In the genomic region with DNA sequence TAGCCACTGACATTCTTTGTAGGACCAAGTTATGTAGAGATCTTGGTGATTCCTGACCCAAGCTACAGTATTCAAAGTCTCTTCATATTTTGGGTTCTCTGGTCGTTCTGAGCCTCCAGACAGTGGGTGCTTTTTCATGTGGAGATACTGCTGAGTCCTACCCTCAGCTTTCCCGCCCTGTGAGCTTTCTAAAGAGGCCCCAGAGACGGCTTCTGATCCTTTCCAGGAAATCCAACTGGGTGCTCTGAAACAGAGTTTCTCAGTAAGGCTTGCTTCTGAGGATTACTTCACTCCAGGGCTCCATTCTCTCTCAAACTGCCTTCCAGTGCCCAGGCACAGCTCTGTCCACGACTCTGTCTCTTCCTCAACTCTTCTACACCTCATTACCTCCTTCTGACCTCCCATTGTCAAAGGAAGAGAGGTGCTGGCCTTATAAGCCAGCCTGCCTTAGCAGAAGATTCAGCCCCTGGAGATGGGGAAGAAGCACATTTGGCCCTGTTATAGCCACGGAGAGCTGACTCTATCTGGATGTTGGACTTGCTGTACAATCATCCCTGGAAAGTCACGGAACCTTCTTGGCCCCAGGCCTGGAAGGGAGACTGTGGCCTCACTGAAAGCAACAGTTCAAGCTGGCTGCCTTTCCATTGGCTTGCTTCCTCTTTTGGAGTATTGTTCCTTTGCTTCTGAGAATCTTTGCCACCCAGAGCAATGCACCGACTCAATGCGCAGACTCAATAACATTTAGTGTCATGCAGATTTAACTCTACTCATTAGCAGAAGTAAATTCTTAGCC, we compare ENCODE assay signal across 11 mouse cellular contexts.
DNase-seq lines count a peak whose midpoint lies in the region; ATAC-seq lines count a peak whose summit lies in the region.
"Had no signal": no experiment of that assay in that cellular context is flagged by ENCODE, and none has a peak within 500 bp of the region (broad histone marks: within the 10 kb centered on the region; RNA-seq: fewer than 3 reads in every experiment).

No protein-coding gene starts in this region.

- H3K27ac ChIP-seq in forebrain, embryonic 10.5 days: 0 out of 2 replicates have a peak overlapping the region, but pooled peaks have one; percentile 51
- H3K27ac ChIP-seq in forebrain, embryonic 14.5 days (ENCODE audit: low read depth, low read length): no peak overlapping the region
- no peak overlapping the region for H3K27ac ChIP-seq in neural tube, embryonic 15.5 days (replicated peaks)
- H3K27ac ChIP-seq: midbrain, embryonic 12.5 days had no signal

- intact Hi-C loops in heart, postnatal 14 days (cut with DNase I): no loop called here

- ATAC-seq in forebrain, embryonic 14.5 days: no peak
- ATAC-seq in neural tube, embryonic 15.5 days (ENCODE audit: low FRiP score): no peak

- H3K4me1 ChIP-seq in forebrain, embryonic 10.5 days: no peaks in the 10 kb centered on the region
- H3K4me1 ChIP-seq in forebrain, embryonic 14.5 days (ENCODE audit: control insufficient read depth, insufficient read depth, low read length): no peaks in the 10 kb centered on the region
- no peaks in the 10 kb centered on the region for H3K4me1 ChIP-seq in neural tube, embryonic 15.5 days
- H3K4me1 ChIP-seq: midbrain, embryonic 12.5 days had no signal

- DNase-seq in forebrain, embryonic 10.5 days (ENCODE audit: extremely low spot score, low spot score): no peak
- DNase-seq in forebrain, embryonic 14.5 days (ENCODE audit: low spot score): no peak
- DNase-seq in right cerebral cortex, postnatal 10 days (ENCODE audit: low spot score in 2 of 2): peak; percentile 39 to 42
- DNase-seq in right cerebral cortex, postnatal 14 days: no peak
- DNase-seq in heart, postnatal 14 days: peak; percentile 64
- DNase-seq in testis, postnatal 14 days (ENCODE audit: low spot score): peak; percentile 38
- no peak for DNase-seq in embryo, embryonic 10 days (ENCODE audit: low spot score)
- DNase-seq: B cell, adult 2 months; kidney, postnatal 14 days had no signal

- no peak overlapping the region for H3K4me2 ChIP-seq in forebrain, embryonic 14.5 days (ENCODE audit: low read length)
- no peak overlapping the region for H3K4me2 ChIP-seq in neural tube, embryonic 15.5 days
- H3K4me2 ChIP-seq: midbrain, embryonic 12.5 days had no signal

- H3K9me3 ChIP-seq in forebrain, embryonic 10.5 days: no peaks in the 10 kb centered on the region
- no peaks in the 10 kb centered on the region for H3K9me3 ChIP-seq in forebrain, embryonic 14.5 days (replicated peaks; ENCODE audit: control insufficient read depth, low read length)
- H3K9me3 ChIP-seq in neural tube, embryonic 15.5 days (replicated peaks): no peaks in the 10 kb centered on the region
- H3K9me3 ChIP-seq: midbrain, embryonic 12.5 days had no signal

- H3K27me3 ChIP-seq in forebrain, embryonic 10.5 days (ENCODE audit: poor library complexity, severe bottlenecking): no peaks in the 10 kb centered on the region
- no peaks in the 10 kb centered on the region for H3K27me3 ChIP-seq in forebrain, embryonic 14.5 days (replicated peaks; ENCODE audit: control insufficient read depth, insufficient read depth, low read length)
- H3K27me3 ChIP-seq in neural tube, embryonic 15.5 days (replicated peaks): no peaks in the 10 kb centered on the region
- H3K27me3 ChIP-seq: midbrain, embryonic 12.5 days had no signal

- 81% methylated on average over 8 of the region's 8 CpGs for WGBS in forebrain, embryonic 10.5 days
- WGBS in forebrain, embryonic 14.5 days: 81% methylated on average over 8 of the region's 8 CpGs
- WGBS in neural tube, embryonic 15.5 days: 86% methylated on average over 8 of the region's 8 CpGs

- H3K36me3 ChIP-seq in forebrain, embryonic 10.5 days (replicated peaks): no peaks in the 10 kb centered on the region
- H3K36me3 ChIP-seq in forebrain, embryonic 14.5 days (ENCODE audit: control insufficient read depth, insufficient read depth, low read length): no peaks in the 10 kb centered on the region
- no peaks in the 10 kb centered on the region for H3K36me3 ChIP-seq in neural tube, embryonic 15.5 days
- H3K36me3 ChIP-seq: midbrain, embryonic 12.5 days had no signal

- no peak overlapping the region for H3K4me3 ChIP-seq in forebrain, embryonic 10.5 days
- H3K4me3 ChIP-seq in forebrain, embryonic 14.5 days (ENCODE audit: low read depth, low read length): no peak overlapping the region
- H3K4me3 ChIP-seq in neural tube, embryonic 15.5 days (replicated peaks): no peak overlapping the region
- H3K4me3 ChIP-seq: midbrain, embryonic 12.5 days had no signal

- H3K9ac ChIP-seq in forebrain, embryonic 14.5 days (ENCODE audit: low read length): no peak overlapping the region
- no peak overlapping the region for H3K9ac ChIP-seq in neural tube, embryonic 15.5 days (replicated peaks)
- H3K9ac ChIP-seq: midbrain, embryonic 12.5 days had no signal

Comparison
In these comparisons a context has a peak if more than half of its experiments do, and no peak if none do; other contexts are left out.
1. DNase-seq: peak in right cerebral cortex, postnatal 10 days (2 of 2), heart, postnatal 14 days (2 of 2) and testis, postnatal 14 days (single experiment); none in forebrain, embryonic 10.5 days (single experiment), forebrain, embryonic 14.5 days (single experiment), right cerebral cortex, postnatal 14 days (single experiment) and embryo, embryonic 10 days (single experiment).